Mouse (Mus musculus) megakaryocyte, adult 5-6 weeks (primary cell): ENCODE measurements around the gene Slc3a2. TPM values are rescaled to one million over a fixed set of nuclear protein-coding genes. Genes with fewer than 3 reads are reported as not detected.

Experiments used
- ATAC-seq: 2 replicates; pipeline ENCODE4 v1.8.0; 2016; ENCODE audit warnings: mild to moderate bottlenecking, inconsistent platforms; ENCODE audit not compliant: poor library complexity, severe bottlenecking
- total RNA-seq, 2 experiments: library from RNA; stranded (forward) in 1 of 2; stranded (reverse) in 1 of 2; fragments of 153-499, 151-499 nt in 1 of 2; fragments of 221-1000, 200-1000 nt in 1 of 2; gene quantifications; 2 replicates each; pipeline versions ENCODE4 v1.2.3 to v1.2.4; 2015 to 2017

Slc3a2 gene
- total RNA-seq (2015) (26.3 and 32.6 TPM in 2 replicates), total RNA-seq (2017) (31.6 and 34.1 TPM in 2 replicates)

DNA sequence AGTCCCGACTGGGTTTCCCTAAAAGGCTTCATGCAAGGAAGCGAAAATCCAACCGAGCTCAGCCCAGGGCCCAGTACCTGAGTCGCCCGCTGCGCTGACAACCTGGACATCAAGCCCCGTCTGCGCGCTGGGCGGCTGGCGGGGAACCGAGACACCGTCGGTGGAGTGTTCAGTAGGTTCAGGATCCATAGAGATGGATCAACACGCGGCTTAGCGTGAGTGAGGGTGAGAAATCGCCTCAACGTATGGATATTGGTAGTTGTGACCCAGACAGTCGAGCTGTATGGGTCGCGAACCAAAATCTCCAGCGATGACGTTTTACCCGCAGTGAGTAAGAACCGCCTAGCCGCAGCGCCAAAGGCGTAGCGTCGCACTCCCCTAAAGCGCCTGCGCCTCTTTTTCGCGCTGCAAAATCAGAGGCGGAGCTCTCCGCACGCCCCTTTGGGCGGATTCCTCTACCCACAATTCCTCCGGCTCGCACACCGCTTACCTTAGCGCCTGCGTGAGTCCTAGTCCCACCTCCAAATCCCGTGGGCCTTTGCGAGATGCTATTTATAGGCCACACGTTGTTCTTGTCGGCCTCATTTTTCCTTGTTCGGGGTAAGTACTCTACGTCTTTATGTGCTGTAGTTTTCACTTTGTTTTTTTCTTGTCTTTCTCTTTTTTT is at the start of gene Slc3a2:
Slc3a2 (minus strand) TSS at position 463 of the 667 bp plus-strand sequence.
- peak; percentile 92 for ATAC-seq

- peak; percentile 76 for ATAC-seq
Observed at GRCm38 (mm10) chr19:8770567-8771270, 47.5 kb upstream of the Slc3a2 start, which contains the start of gene Tmem223. Gene Tmem223 (plus strand): TSS chr19:8770996.

GRCm38 (mm10) chr19:8765562-8765961 is 42.4 kb upstream of the Slc3a2 start:
- no peak for ATAC-seq

GRCm38 (mm10) chr19:8763276-8763675 is 40.1 kb upstream of the Slc3a2 start:
- ATAC-seq: peak; percentile 35; the same call in 1 of the 2 replicates

DNA sequence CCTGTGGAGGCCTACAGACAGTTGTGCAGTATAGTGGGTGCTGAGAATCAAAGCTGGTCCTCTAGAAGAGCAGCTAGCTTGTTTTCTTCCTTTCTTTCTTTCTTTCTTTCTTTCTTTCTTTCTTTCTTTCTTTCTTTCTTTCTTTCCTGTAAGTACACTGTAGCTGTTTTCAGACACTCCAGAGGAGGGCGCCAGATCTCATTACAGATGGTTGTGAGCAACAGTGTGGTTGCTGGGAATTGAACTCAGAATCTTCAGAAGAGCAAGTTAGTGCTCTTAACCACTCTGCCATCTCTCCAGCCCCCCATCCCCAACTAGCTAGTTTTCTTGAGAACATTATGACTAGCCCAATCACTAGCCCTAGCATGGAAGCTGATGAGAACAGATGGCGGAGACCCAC is 37.6 kb upstream of the Slc3a2 start:
- no peak for ATAC-seq

GRCm38 (mm10) chr19:8758899-8759298 is 35.7 kb upstream of the Slc3a2 start:
- ATAC-seq: no peak

GRCm38 (mm10) chr19:8757471-8757998 is 34.4 kb upstream of the Slc3a2 start:
- no peak for ATAC-seq

DNA sequence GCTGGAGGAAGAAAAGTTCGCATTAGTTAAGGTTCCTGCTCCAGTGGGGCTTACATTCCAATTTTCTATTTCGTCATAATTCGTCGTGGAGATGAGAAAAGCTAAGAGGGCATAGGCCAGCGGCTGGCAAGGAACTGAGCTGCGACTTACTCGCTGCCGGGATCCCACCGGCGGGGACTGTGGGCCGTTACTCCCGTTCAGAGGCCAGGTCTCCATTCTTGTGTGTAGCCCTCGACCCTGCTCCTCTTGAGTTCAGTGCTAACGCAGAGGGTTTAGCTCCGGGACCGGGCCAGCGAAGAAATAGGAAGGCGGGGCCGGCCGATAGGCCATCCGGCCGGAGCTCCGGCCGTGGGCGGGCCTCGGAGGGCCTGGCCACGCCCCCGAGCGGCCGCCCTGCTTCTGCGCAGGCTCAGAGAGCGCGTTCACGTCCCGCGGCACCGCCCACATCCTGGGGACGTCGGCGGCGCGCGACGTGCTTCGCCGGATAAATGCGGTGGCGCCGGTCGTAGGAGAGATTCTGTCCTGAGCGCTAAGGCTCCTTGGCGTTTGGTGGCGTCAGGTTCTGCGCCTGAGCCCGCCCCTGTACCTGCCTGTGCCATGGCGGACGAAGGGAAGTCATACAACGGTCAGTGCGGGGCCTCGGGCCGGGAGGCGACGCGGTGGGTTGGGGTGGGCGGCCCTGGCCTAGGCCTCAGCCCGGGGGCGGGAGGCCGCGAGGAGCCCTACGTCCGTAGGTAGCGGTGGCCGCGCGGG is 33.6 kb upstream of the Slc3a2 start, which contains the start of gene Nxf1:
Nxf1 (plus strand) TSS at position 439 of the 753 bp plus-strand sequence.
- peak; percentile 96 for ATAC-seq

- ATAC-seq: no peak
Observed at GRCm38 (mm10) chr19:8755652-8756051, 32.5 kb upstream of the Slc3a2 start.

DNA sequence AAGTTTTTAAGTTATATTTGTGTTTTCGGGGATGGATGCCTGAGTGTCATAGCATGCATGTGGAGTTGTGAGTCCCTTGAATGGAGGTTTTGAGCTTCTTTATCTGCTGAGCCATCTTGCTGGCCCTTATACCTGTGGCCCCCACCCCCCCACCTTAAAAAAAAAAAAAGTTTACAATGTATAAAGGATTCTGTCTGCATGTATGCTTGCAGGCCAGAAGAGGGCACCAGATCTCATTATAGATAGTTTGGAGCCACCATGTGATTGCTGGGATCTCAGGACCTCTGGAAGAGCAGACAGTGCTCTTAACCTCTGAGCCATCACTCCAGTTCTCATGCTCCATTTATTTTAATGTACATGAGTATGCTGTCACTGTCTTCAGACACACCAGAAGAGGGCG is 24.2 kb upstream of the Slc3a2 start:
- ATAC-seq: no peak

- ATAC-seq: no peak
Observed at GRCm38 (mm10) chr19:8745382-8745781, 22.2 kb upstream of the Slc3a2 start.

- ATAC-seq: no peak
Observed at GRCm38 (mm10) chr19:8742176-8742575, 19.0 kb upstream of the Slc3a2 start.

DNA sequence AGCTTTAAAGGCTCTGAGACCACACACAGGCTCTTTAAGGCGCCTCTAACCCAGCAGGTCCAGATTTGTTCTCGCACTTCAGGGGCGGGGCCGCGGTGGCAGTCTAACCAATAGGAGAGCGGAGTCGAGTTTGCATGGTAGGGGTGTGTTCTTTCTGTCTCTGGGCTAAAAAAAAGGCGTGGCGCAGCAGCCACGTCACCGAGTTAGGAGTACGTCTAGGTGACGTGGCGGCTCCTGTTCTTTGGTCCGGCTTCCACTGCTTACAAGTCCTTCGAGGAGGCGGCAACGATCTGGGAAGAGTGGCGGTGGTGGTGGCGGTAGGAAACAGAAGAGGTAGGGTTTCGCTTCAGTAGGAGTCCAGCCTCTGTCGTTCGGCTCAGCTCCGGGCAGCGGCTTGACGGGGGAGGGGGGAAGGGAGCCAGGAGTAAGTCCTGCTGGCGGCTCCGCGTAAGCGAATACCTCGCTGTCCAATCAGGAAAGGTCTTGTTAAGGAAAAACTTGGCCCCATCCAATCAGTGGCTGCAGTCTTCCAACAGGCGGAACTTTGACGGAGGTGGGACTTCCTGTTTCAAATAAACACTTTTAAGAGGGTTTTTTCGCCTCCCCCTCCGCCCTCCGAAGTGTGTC is 18.2 kb upstream of the Slc3a2 start, which contains the start of gene Stx5a:
Stx5a (plus strand) TSS at position 171 of the 627 bp plus-strand sequence.
- ATAC-seq: peak; percentile 95

- no peak for ATAC-seq
Observed at GRCm38 (mm10) chr19:8740603-8741002, 17.4 kb upstream of the Slc3a2 start, which contains the start of gene 1700092M07Rik. Gene 1700092M07Rik (plus strand): TSS chr19:8740718.

DNA sequence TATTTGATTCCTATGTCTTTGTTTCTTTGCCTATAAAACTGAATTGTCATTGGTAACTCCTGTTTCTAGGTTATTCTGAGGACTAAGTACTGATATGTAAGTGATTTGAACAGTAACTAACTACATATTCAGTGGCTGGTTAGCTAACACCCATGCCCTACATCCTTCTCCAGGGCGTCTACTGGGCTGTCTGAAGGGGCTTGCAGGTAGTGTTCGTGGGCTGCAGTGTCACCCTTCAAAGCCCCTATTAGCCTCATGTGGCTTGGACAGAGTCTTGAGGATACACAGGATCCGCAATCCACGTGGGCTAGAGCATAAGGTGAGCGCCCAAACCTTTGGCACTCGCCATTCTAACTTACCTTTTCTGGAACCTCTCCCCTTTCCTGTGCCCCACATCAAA is 16.5 kb upstream of the Slc3a2 start:
- ATAC-seq: no peak

- no peak for ATAC-seq
Observed at GRCm38 (mm10) chr19:8738911-8739310, 15.7 kb upstream of the Slc3a2 start.

- ATAC-seq: no peak
Observed at GRCm38 (mm10) chr19:8736160-8736467, 12.9 kb upstream of the Slc3a2 start.

DNA sequence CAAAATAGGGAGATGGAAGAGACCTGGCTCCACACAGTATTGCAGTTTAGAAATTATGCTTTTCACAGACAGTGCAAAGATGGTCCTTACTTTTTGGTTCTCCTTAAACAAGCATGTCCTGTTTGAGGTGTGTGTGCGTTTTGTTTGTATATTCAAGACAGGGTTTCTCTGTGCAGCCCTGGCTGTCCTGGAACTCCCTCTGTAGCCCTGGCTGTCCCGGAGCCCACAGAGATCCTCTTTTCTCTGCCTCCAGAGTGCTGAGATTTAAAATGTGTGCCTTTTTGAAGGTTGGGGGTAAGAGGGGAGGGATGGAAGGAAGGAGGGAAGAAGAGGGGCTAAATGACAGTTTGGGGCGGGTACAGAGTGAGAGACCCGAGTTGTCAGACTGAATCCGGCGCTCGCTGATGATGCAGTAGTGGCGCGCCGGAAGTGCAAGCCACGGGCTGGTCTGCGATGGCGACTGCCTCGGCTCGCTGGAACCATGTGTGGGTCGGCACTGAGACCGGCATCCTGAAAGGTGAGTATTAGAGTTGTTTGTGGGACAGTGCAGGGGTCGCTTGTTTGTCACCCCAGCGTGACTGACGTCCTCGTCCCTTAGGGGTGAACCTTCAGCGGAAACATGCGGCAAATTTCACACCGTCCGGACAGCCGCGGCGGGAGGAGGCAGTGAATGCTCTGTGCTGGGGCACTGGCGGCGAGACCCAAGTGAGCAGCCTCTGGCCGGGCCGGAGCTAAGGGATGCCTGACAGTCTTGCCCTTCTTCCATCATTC is 12.4 kb upstream of the Slc3a2 start, which contains the start of gene Wdr74:
Wdr74 (plus strand) TSS at position 439 of the 771 bp plus-strand sequence.
- peak; percentile 100 for ATAC-seq

DNA sequence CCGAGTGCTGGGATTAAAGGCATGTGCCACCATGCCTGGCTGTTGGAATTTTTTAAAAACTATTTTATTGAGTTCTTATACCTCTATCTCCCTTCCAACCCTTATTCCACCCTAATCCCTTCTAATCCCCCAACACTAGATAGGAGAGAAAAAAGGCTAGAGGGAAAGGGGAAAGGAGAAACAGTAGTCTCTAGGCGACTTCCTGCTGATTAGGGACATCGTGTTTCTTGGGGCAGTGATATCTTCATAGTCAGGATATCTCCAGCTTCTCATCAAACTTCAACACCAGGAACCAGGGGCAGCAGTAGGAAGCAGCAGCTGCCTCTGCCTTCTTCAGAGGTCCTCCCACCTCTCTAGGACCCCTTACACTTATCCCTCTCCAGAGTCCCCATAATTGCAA is 11.2 kb upstream of the Slc3a2 start:
- no peak for ATAC-seq
